Mouse (Mus musculus) left cerebral cortex, postnatal 4 days (tissue): ENCODE data around the gene Apba3. TPM values are rescaled to one million over a fixed set of nuclear protein-coding genes. Genes with fewer than 3 reads are reported as not detected.

Experiments
- DNase-seq: peaks from one replicate; pipeline ENCODE4 v3.0.0-alpha.2; 2022
- intact Hi-C: fragments of 180-260 bp; cut with DNase I; formaldehyde crosslinking; loops from one replicate; pipeline ENCODE4 v1.15.1; 2025
- total RNA-seq, 2 experiments: library from RNA; stranded (reverse); gene quantifications; 2 replicates each; pipeline ENCODE4 v1.2.3; 2021

Apba3 gene
- total RNA-seq, 2 experiments from 2014 or later: 22.6 to 28.2 TPM

DNA sequence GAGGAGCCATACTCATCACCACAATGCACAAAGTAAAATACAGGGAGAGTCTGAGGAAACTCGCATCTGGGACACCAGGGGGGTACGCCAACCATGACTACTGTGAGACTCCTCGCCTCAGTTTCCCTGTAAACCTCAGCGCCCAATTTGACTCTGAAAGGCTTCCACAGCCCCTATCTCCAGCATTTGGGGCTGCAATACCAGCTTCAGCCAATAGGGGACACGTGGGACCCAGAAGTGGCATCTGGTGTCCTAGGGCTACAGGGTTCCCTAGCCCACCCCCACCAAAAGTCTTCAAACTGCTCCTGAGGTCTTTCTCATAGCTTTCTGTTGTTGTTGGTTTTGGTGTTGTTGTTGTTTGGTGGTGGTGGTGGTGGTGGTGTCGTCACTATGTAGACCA, 21.8 kb downstream of the Apba3 start:
- DNase-seq: peak; percentile 51
- intact Hi-C loops: loop anchor here (5.0 to 10.0 kb wide), 2 partner anchors 64 to 166 kb away; partner anchors contain the start of genes Hmg20b and Nfic

DNA sequence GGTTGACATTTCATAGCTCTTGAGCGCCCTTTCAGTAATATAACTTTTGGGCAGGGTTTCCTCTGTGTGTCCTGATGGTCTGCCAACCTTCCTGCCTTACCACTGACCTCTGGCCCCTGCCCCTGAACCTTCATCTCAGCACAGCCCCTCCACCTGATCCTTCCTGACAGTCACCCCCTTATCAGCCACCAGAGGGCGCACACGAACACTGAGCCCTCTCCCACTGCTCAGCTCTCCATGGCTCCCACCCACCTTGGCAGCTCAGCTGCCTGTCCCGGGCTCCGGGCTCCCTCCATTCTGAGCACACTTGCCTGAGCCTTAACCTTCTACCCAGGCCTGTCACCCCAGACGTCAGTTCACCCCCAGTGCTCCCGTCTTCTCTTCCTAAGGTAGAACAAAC, 22.5 kb downstream of the Apba3 start:
- peak; percentile 75 for DNase-seq

DNA sequence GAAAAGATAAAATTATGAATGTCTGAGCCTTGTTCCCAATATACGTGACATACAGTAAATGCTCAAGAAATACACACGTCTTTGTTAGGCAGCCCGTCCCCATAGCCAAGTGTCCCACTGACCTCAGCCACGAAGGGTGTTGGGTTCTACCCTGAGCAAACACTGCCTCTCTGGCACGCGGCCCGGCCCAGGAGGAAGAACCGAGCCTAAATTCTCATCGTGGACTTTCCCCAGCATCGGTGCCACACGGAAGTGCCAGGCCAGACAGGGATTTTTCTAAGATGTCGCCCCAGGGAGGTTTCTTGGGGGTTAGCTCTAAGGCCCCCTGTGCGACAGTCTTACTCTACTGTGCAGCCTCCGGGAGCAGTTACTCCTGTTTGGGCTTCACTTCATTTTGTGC, 23.1 kb downstream of the Apba3 start:
- DNase-seq: no peak
- intact Hi-C loops: loop anchor here (5.0 to 10.0 kb wide), 2 partner anchors 62 to 165 kb away; partner anchors contain the start of genes Hmg20b and Nfic

More for the DNA sequence above, 22.5 kb downstream of the Apba3 start:
- intact Hi-C loops: loop anchor here (5.0 to 10.0 kb wide), 2 partner anchors 63 to 166 kb away; partner anchors contain the start of genes Hmg20b and Nfic

DNA sequence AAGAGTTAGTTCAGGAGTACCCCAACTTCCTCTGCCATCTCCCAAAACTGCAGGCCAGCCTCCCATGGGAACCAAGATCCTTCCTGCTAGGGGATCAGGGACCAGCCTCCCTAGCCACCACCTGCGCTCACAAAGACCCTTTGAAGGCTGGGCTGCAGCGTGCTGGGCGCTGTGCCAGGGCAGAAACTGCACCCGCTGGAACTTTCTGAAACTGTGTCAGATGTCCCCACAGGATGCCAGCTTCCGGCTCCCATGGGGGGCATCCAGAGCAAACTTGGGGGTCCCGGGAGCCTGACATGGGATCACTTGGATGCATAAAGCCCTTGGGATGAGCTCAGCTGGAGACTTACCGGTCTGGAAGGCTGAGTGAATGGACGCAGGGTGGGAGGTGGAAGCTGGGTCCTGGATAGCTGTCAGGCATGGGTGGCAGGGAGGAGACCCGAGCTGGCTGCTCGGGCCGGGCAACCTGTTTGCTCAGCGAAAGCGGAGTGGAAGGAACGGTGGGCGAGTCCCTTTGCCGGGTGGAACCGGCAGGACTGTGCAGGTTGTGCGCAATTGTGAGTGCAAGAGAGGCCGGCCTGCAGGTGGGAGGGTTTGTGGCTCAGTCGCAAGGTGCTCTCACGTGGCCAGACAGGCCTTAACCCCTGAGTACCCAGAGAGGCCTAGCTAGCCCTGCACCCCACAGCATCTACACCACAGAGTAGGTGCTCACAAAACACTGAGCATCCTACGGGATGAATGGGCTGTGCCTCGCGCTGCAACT, 24.1 kb downstream of the Apba3 start:
- intact Hi-C loops: no loop called here
- DNase-seq: no peak

DNA sequence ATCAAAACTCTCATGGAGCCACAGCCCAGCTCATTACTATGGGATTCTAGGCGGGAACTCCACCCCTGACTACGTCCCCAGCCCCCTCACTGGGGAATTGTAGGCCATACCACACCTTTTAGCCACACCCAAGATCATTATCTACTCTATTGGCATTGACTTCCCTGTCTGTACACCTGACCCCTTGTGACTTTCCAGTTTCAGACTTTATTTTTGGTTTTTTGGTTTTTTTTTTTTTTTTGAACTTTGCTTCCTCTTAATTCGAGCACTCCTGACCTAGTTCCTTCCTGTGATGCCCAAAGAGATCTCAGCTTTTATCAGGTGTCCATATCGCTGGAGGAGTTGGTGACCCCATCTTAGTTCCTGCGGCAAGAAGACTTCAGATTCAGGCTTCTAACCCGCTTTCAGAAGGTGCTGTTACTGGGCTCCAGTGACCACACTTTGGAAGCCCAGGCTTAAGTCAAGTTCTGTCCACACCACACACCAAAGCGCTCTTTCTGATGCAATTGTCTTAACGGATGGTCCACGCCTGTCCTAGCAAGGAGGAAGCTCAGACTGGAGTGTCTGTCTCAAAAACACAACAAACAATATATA, 24.8 kb downstream of the Apba3 start, which contains the start of gene Tjp3:
Gene Tjp3, minus strand, starts transcription at position 71 of the 594 bp plus-strand sequence.
- intact Hi-C loops: loop anchor here (2.0 kb wide), 1 partner anchor 27 kb away; no protein-coding TSS in a partner anchor
- DNase-seq: no peak

DNA sequence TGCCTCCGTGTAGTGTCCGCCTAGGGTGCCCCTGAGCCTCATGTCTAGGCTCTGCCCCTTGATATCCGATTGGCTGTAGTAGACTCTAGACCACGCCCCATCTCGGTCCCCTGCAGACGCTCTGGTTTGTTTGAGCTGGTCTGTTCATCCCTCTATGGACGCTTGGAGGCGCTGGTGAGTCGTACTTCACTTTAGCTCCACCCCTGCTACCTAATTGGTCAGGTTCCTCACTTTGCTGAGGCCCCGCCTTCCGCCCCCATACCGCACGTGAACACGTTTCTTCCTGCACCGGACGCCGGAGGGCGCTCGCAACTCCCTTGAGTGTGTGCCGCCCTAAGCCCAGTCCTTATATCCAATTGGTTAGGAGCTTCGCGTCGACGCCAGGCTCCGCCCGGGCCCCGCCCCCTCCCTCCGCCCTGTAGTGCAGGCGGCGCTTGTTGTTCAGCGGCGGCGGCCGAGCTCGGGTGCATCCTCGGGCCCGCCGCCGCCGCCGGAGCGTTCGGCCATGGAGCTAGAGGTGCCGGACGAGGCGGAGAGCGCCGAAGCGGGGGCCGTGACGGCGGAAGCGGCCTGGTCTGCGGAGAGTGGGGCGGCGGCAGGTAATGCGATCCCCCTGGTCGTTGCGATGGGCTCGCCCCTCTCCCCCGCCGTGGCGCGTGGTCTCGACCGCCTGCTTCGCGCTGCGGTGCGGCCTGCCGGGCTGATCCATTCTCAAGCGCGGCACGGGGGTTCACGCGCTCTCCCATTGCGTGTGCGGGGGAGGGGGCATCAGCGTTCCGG, 26.0 kb downstream of the Apba3 start, which contains the start of gene Pip5k1c:
Gene Pip5k1c, plus strand, starts transcription at position 410 of the 780 bp plus-strand sequence.
- intact Hi-C loops: loop anchor here (2.0 kb wide), 1 partner anchor 26 kb away; no protein-coding TSS in a partner anchor
- DNase-seq: peak; percentile 100

DNA sequence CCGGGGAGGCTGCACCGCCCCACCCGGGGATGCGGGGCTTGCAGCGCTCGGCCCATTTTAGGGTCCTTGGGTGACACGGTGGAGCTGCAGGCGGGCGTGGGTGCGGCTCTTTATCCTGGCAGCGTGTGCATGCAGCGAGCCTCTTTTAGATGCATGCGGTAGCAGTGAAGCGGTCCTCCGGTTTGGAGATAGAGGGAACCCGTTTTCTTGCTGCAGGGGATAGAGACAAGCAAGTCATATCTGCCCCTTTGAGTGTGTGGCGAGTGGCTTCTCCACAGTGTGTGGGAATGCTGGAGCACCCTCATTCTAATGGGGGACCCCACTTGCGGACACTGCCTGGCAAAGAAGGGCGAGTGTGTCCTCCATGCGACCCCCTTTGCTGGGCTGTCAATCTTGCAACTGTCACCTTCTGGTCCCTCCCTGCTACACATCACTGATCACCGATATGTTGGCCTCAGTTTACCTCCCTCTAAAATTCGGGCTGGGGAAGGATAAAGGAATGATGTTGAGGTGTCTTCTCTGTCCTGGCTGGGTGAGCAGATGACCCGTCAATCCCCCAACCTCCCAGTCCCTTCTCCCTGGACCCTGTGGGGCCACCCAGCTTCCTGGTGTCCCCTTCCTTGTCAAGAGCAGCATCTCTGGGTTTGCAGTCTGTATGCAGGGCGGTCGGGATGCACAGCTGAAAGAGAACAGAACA, 26.7 kb downstream of the Apba3 start:
- intact Hi-C loops: loop anchor here (2.0 kb wide), 1 partner anchor 25 kb away; no protein-coding TSS in a partner anchor
- no peak for DNase-seq

DNA sequence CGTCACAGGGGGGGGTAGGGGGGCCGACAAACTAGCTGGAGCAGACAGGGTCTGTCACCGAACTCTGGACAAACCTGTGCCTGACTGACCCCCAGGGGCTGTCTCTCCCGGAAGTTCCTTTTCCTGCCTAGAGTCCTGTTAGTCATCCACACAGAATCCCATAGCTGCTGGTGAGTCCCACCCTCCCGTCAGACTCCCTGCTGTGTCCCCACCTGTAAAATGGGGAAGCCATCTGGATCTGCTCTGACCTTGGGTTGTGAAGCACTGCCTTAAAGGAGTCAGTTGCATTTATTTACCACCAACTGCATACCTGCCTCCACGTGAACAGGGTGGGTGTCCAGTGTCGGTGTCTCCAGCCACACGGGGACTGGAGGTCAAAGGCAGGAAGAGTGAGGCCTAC, 27.7 kb downstream of the Apba3 start:
- intact Hi-C loops: no loop called here
- DNase-seq: no peak

DNA sequence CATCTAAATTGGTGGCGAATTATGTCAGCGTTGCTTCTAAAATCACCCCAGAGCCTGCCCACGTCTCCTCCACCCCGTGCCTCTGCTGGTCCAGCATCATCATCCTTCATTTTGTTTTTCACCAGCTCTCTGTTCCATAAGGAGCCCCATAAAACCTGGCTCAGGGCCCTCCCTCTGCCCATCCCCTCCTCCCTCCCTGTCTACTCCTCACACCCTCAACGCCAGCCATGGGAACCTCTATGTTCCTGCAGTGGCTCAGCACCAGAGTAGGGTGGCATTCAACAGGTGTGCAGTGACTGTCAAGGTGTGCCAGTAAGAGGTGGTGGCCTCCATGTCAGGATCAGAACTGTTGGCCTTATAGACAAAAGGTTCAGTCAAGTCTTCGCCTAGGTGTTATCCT, 28.4 kb downstream of the Apba3 start:
- DNase-seq: no peak
- intact Hi-C loops: no loop called here

DNA sequence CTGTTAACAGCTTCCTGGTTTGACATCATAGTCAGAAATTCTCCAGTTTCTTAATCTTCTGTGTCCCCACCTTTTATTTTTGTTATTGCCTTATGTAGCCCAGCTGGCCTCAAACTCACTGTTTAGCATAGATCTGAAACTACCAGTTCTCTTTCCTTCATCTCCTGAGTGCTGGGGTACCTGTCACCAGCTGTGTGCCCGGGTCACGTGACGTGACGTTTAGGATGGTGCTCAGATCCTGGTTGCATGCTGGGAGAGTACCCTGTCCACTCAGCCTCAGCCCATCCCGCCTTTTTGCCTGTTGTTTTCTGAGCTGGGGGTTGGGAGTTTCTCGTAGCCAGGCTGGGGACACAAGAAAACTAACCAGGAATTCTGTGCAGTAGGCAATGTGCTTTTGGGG, 30.5 kb downstream of the Apba3 start:
- no peak for DNase-seq
- intact Hi-C loops: no loop called here

DNA sequence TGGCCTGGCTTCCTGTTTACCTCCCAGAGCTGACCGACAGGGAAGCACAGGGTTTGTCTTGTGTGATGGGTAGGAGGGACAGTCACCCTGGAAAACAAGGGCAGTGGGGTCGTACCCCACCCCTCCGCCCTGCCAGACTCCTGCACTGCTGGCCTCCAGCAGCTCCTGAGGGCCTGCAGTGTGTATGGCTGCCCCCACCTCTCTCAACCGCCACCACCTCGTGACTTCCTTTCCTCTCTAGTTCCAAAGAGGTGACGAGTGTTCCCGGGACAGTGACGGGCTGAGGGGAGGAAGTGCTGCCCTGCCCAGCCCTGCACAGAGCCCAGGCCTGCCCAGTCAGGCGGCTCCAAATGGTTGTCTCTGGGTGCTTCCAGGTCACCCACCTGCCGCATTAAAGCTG, 31.1 kb downstream of the Apba3 start:
- intact Hi-C loops: no loop called here
- DNase-seq: no peak

DNA sequence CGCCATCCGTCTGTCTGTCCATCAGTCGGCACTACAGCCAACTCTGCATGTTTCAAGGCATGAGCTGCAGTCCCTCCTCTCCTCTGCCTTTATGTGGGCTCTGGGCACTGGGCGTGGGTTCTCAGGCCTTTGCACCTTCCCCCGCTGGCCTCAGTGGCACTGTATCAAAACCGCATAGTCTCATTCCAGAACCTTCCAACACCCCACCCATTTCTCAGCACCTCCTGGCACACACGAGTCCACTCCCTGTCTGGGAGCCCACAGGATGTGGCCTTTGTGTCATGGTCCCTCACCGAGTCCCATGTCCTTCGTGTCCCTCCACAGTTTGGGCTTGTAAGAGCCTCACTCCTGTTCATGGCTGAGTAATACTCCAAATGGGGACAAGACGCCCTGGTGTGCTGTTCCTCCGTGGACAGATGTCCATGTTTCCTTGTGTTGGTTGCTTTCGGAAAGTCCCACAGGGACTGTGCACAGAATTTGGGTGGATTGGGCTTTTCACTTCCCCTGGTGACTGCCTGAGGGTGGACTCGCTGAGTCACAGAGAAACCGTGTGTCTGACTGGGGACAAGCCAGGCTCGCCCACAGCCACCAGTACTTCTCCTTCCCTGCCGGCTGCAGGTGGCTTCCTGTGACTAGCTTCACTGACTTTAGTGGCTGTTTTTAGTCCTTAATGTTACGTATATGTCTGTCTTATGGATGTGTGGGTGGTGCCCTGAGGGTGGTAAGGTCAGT, 31.8 kb downstream of the Apba3 start:
- no peak for DNase-seq
- intact Hi-C loops: no loop called here

DNA sequence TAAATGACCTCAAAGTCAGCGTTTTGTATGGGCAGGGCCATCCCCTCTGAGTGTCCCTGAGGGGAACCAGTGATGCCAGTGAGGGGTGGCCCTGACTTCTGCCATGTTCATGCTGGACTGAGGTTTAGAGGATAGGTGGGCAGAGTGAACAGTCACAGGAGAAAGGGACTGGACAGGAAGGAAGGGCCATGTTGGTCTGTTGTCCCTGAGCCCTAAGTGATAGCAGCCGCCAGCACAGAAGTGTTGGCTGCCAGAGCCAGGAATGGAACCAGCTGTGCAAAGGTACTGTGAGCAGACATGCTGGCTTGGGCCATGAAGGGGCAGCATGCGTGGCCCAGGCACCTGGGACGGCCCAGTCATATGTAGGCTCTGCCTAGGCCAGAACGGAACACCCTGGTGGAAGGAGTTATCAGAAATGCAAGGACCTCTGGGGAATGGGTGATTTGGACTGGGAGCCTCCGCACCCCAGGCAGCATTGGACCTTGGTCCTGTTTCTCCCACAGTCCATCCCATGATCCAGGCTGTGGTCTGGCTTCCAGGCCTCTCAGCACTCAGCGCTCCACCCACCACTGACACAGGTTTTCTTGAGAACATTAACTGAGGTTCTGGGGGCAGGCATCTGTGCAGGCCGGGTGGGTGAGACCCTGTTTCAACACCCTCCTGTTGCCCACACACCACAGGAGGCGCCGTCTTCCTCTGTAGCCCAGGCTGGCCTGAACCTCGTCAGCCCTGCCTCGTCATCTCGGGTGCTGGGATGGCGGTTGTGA, 33.0 kb downstream of the Apba3 start:
- no peak for DNase-seq
- intact Hi-C loops: no loop called here

DNA sequence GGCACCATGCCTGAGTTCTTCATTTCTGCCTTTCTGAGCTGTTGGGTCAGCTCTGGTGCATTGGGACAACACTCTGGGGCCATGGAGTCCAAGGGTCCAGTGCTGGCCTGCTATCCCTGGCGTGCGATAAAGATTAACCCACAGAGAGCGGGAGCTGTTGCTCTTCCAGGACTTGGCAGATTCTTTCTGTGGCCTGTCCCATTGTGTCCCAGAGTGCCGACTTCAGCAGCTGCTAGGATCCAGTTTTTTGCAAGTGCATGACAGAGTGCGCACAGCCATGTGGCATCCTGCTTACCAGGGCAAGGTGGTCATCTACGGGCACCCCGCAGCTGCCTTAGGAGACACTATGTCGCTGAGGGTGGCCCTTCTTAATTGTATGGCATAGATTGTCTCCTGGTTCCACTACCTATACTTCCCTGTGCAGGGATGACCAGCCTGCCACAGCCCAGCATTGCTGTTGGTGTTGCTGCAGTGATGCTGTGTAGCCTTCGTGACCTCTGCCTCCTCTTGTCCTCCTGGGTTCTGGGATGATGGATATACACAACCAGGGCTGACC, 33.7 kb downstream of the Apba3 start:
- DNase-seq: no peak
- intact Hi-C loops: no loop called here

DNA sequence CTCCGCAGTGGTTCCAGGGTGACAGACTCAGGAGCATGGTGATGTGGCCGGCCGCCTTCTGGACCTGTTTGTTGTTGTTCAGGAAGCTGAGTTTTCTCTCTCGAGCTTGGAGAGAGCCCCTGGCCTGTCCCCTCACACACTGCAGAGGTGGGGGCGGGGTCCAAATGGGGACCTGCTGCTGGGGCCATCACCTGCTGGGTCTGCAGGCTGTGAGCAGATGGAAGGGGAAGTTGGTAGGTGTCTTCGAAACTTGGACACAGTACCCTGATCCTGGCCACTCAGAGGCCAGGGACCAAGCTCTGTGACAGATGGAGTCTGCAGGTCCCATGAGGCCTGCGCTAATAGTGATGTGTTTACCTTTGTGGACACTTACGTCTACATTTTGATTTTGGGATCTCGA, 34.6 kb downstream of the Apba3 start:
- DNase-seq: no peak
- intact Hi-C loops: no loop called here

DNA sequence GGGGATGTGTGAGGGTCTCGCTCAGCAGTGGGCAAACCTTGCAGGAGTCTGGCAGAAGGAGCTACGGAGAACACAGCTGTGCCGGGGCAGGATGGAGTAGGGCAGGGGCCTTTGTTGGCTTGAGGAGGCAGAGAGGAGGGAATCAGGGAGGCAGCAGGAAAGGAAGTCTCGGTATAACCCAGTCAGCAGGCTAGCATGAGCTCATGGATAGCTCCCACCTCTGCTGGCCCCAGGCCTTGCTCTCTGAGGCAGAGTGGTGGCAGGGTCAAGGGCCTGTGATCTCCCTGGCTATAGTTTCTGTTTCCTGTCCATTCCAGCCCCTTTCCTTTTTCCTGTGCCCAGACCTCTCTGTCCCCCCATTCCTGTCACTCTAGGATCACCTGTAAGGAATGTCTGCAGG, 35.5 kb downstream of the Apba3 start:
- no peak for DNase-seq
- intact Hi-C loops: no loop called here

DNA sequence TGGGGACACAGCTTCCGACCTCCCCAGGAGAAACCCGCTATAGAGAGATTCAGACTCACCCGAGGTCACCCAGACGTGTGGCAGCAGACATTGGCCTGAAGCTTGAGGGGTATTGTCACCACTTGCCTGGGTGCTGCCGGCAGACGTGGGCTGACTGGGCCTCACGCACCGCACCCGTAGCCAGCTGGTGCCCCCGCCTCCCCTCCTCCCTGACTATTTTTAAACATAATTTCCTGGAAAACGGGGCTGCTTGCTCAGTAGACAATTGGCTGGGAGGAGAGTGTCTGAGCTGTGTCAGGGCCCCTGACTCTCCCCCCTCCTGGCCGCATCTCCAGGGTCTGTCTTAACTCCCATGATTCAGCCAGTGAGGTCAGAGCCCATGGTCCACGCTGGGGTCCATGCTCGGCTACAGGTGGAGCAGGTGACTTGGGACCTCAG, 36.0 kb downstream of the Apba3 start:
- DNase-seq: no peak

DNA sequence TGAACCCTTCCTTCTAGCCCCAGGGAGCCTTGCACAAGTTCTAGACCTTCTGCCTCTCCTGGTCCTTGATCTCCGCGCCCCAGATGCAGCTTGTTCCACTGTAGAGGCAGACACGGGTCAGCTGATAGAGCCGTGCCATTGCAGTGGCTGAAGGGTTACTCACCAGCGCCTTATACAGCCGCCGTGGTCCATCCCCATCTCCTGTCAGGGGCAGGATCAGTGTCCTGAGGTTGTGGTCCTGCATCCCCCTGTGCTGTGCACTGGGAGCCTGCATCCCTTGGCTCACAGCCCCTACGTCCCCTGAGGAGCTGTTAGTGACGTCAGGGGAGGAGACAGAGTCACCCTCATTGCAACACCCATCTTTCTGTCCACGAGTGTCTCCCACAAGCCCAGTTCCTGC, 36.5 kb downstream of the Apba3 start:
- intact Hi-C loops: no loop called here

More for the DNA sequence above, 36.0 kb downstream of the Apba3 start:
- intact Hi-C loops: no loop called here

DNA sequence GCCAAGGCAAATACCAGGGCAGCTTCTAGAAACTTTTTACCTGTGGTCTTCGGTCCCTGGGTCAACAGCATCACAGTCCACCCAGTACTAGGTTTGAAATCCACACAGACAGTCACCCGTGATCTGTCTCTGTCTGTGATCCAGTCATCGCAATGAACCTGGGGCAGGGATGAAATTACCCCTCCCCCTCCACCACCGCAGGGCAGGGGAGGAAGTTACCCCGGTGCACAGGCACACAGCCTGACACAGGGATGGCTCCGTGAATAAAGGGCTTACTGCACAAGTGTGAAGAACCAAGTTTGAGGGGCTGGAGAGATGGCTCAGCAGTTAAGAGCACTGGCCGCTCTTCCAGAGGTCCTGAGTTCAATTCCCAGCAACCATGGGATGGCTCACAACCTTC, 37.0 kb downstream of the Apba3 start:
- intact Hi-C loops: no loop called here
- no peak for DNase-seq

More for the DNA sequence above, 36.5 kb downstream of the Apba3 start:
- DNase-seq: no peak
